Mouse (Mus musculus) heart, embryonic 12.5 days (tissue): Measurements from ENCODE around the gene Ascc1. TPM values are rescaled to one million over a fixed set of nuclear protein-coding genes. Genes with fewer than 3 reads are reported as not detected.

Experiments
- ATAC-seq: fragments of 200-750 bp; cut with Nextera tagmentation; 2 replicates; pipeline ENCODE4 v1.8.0; 2017; ENCODE audit warnings: moderate TSS enrichment, moderate library complexity; ENCODE audit not compliant: insufficient number of reproducible peaks, low FRiP score
- H3K27ac ChIP-seq: fragments of 300-500 bp; sonication (generic); 2 replicates; pipeline ENCODE4 v1.5.1; 2016; ENCODE audit warnings: mild to moderate bottlenecking, moderate library complexity; ENCODE audit not compliant: poor library complexity, severe bottlenecking
- H3K27me3 ChIP-seq: fragments of 300-500 bp; sonication (generic); replicated peaks from 2 replicates; pipeline ENCODE4 v1.6.1; 2016; ENCODE audit warnings: mild to moderate bottlenecking, moderate library complexity
- H3K36me3 ChIP-seq: fragments of 300-500 bp; sonication (generic); 2 replicates; pipeline ENCODE4 v1.6.1; 2016; ENCODE audit warnings: mild to moderate bottlenecking, moderate library complexity
- H3K4me1 ChIP-seq: fragments of 300-500 bp; sonication (generic); replicated peaks from 2 replicates; pipeline ENCODE4 v1.6.1; 2016; ENCODE audit warnings: mild to moderate bottlenecking
- H3K4me2 ChIP-seq: fragments of 300-500 bp; sonication (generic); 2 replicates; pipeline ENCODE4 v1.6.1; 2016; ENCODE audit warnings: mild to moderate bottlenecking, moderate library complexity
- H3K4me3 ChIP-seq: fragments of 300-500 bp; sonication (generic); 2 replicates; pipeline ENCODE4 v1.5.1; 2016; ENCODE audit warnings: mild to moderate bottlenecking
- H3K9ac ChIP-seq: fragments of 300-500 bp; sonication (generic); 2 replicates; pipeline ENCODE4 v1.6.1; 2016; ENCODE audit warnings: mild to moderate bottlenecking, moderate library complexity
- H3K9me3 ChIP-seq: fragments of 300-500 bp; sonication (generic); replicated peaks from 2 replicates; pipeline ENCODE4 v1.6.1; 2016; ENCODE audit warnings: mild to moderate bottlenecking, moderate library complexity
- WGBS: fragments of 180-500 bp; shearing (Covaris S2); methylation state at CpG from one replicate; pipeline ENCODE4 v1.1.7; 2016; 5-methylcytosine and 5-hydroxymethylcytosine counted together
- polyA plus RNA-seq: library from polyadenylated mRNA; unstranded; fragments of >200 nt; fragmentation: Nextera tagmentation; extraction: Ambion mirVana; gene quantifications from 2 replicates; pipeline ENCODE4 v1.2.1, GENCODE M21; 2016

Ascc1 gene
- polyA plus RNA-seq, 1 experiment from 2014 or later = 33.2 TPM

DNA sequence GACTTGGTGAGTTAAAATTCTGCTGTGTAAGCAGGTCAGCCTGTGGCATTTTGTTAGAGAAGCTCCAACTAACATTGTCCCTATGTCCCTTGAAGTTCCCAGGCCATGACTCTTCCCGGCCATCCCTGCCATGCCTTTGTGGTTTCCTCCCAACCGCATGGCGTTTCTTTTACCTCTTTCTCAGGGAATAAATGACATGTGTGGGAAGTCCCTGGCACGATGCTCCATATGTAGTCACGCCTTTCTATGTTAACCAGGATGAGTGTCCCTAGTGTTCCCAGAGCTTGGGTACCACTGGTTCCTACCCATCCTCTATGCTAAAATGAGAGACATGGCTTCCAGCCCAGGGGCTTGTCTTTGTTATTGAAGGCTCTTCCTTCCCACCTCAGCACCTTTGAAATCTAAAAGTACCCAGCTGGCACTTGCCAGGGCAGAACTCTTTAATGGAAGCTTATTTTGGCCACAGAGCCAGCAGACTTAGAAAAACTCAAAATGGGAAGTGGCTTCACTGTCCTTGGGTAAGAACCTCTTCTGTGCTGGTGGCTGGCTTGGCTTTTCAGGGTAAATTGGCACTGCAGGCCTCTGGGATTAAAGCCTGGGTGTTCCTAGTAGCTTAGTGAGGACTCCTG lies 24.8 kb upstream of the Ascc1 start:
- Histone ChIP-seq H3K27me3 (no peaks in the 10 kb centered on the region), H3K4me1 (peaks cover 85% of the 10 kb centered on the region), H3K9ac (no peak overlapping the region), H3K4me2 (no peak overlapping the region), H3K27ac (peak overlapping the region; percentile 59; the same call in 1 of the 2 replicates), H3K9me3 (no peaks in the 10 kb centered on the region), H3K36me3 (no peaks in the 10 kb centered on the region), H3K4me3 (no peak overlapping the region)
- WGBS = 85% methylated on average over 5 of the region's 5 CpGs
- ATAC-seq = no peak

DNA sequence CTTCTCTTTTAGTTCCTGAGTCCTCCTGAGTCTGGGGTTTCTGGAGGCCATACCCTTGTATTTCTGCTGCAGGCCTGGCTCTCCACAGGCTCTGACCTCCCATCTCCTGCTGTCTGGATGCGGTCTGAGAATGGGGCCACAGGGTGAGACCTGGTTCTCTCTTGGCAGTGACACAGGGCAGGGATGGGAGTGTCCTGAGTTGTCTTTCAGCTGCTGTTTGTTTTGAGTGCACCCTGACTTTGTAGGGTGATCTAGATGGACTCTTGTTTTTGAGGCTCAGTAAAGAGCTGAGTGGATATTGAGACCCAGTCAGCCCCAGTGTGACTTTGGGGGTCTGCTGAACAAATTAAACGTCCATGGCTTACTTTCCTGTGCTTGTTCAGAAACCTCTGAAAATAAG lies 24.2 kb upstream of the Ascc1 start:
- H3K4me1 ChIP-seq = peaks cover 82% of the 10 kb centered on the region
- no peak overlapping the region for H3K4me2 ChIP-seq
- no peak overlapping the region for H3K4me3 ChIP-seq
- no peak for ATAC-seq
- peak overlapping the region; percentile 59 for H3K27ac ChIP-seq
- H3K36me3 ChIP-seq = no peaks in the 10 kb centered on the region
- no peaks in the 10 kb centered on the region for H3K27me3 ChIP-seq
- H3K9ac ChIP-seq = no peak overlapping the region
- H3K9me3 ChIP-seq = no peaks in the 10 kb centered on the region
- 52% methylated on average over 2 of the region's 2 CpGs for WGBS

DNA sequence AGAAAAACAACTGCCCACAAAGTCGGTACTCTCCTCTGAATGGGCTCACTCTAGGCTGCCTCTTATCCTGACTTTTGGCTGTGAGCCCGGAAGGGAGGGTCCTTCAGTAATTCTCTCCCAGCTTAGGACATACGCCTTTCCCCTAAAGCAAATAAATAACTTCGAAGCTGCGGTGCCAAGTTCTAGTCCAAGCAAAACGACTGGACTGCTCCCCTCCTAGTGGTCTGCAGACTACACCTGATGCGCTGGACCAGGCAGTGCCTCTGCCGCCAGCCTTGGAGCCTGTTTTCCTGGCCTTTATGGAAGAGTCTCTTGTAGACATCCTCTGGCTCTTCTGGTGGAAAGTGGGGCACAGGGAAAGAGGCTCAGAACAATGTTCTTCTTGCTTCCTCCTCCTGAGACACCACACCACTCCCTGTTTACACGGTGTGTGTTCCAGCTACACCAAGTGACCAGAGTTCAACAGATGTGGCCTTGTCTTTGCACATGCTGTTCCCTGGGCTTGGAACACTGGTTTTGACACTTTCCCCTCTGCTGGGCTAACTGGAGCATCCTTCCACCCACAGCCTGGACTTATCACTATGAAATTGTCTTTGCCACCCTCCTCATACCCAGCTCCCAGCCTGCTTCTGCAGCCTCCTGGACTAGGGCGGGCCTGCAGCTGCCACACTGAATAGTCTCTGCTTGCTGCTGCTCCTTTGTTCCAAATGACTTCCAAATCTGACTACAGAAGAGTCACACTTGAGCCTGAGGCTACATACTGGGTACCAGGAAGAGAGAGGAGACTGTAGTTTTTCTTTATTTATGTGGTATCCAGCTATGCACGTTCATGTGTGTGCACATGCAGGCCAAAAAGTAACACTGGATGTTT lies 23.5 kb upstream of the Ascc1 start:
- H3K4me2 ChIP-seq = peak overlapping the region; percentile 5; the same call in 1 of the 2 replicates
- peak; percentile 62 for ATAC-seq
- H3K9me3 ChIP-seq = no peaks in the 10 kb centered on the region
- peaks cover 75% of the 10 kb centered on the region for H3K4me1 ChIP-seq
- no peaks in the 10 kb centered on the region for H3K27me3 ChIP-seq
- H3K9ac ChIP-seq = no peak overlapping the region
- WGBS = 37% methylated on average over 11 of the region's 11 CpGs
- no peaks in the 10 kb centered on the region for H3K36me3 ChIP-seq
- H3K4me3 ChIP-seq = no peak overlapping the region
- H3K27ac ChIP-seq = peak overlapping the region; percentile 59

DNA sequence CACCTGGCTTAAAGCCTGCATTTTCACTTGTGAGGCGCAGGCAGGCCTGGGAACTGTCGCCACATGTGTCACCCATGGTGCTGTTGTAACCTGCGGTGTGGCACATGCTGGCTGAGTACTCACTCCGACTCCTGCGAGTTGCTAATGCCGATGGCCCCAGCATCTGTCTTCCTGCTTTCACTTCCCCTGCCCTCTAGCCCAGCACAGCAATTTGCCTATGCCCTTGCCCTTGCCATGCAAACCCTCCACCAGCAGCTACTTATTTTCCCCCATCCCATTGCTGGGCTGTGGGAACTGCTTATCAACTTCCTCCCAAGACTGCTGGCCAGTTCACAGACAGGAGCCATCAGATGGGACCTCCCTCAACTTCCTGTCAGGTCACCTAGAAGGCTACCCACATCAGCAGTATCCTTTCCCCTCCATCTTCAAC lies 21.8 kb upstream of the Ascc1 start:
- Histone ChIP-seq H3K36me3 (peaks cover 12% of the 10 kb centered on the region), H3K4me2 (no peak overlapping the region), H3K4me3 (no peak overlapping the region), H3K4me1 (peaks cover 62% of the 10 kb centered on the region), H3K9me3 (no peaks in the 10 kb centered on the region), H3K27me3 (no peaks in the 10 kb centered on the region), H3K27ac (peak overlapping the region; percentile 53; the same call in 1 of the 2 replicates), H3K9ac (peak overlapping the region; percentile 3; the same call in 1 of the 2 replicates)
- peak; percentile 52 for ATAC-seq
- 65% methylated on average over 6 of the region's 6 CpGs for WGBS

DNA sequence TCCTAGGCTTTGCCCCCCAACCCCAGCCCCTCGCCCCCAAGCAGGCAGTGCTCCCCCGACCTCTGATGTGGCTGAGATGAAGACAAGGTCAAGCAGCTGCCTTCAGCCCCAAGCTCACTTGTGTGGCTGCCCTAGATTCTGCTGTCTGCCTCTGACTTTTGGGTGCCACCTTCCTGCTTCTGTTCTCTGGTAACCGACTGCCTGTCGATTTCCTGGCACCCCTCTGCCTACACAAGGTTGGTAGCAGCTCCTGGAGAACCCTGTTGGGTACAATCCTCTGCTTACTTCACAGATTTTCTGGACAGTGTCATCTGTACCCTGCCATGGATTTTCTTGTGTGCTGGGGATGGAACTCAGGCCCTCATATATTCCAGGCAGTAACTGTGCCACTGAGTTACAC lies 21.3 kb upstream of the Ascc1 start:
- Histone ChIP-seq H3K4me3 (no peak overlapping the region), H3K9me3 (no peaks in the 10 kb centered on the region), H3K9ac (peak overlapping the region; percentile 3; the same call in 1 of the 2 replicates), H3K27ac (peak overlapping the region; percentile 53; the same call in 1 of the 2 replicates), H3K36me3 (peaks cover 18% of the 10 kb centered on the region), H3K4me1 (peaks cover 61% of the 10 kb centered on the region), H3K27me3 (no peaks in the 10 kb centered on the region), H3K4me2 (no peak overlapping the region)
- ATAC-seq = no peak; the same call in 1 of the 2 replicates
- 65% methylated on average over 4 of the region's 4 CpGs for WGBS

DNA sequence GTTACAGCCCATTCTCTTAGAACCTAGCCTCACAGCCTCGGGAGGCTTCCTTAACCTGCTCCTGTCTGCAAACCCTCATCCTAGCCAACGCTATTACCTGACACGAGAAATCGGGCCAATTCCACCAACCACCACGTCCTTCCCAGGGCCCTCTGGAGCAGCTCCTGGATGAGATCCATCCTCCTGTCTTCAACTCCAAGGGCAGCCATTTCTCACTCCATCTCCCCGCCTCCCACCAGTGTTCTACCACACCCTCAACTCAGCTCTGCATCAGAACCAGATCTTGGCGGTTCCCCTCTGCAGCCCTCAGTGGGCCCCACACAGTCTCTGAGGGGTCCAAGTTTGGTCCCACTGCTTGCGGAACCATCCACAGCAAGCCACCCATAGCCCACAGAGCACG lies 20.8 kb upstream of the Ascc1 start:
- WGBS = 70% methylated on average over 9 of the region's 9 CpGs
- Histone ChIP-seq H3K36me3 (peaks cover 20% of the 10 kb centered on the region), H3K27me3 (no peaks in the 10 kb centered on the region), H3K4me1 (peaks cover 57% of the 10 kb centered on the region), H3K9me3 (no peaks in the 10 kb centered on the region), H3K4me2 (no peak overlapping the region), H3K27ac (peak overlapping the region; percentile 53; the same call in 1 of the 2 replicates), H3K4me3 (no peak overlapping the region), H3K9ac (no peak overlapping the region)
- no peak for ATAC-seq

DNA sequence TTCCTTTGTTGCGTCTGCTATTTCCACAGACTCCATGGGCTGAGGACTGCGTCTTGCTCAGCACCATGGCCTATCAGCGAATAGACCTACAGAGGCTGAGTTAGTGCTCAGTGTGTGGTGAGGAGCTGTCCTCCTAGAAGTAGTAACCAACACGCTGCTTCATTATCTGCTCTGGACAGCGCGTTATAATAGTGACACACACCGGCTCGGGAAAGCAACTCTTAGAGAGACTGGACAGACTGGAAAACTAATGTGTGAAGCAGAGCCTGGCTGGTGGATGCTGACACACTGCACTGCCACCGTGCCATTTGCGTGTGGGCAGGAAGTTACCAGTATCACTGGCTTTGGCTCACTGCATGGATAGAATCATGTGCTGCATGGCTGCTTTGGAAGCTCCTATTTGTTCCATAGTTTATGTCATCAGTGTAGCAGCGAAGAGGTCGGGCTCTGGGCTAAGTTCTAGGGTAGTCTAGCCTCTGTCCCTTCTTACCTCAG lies 20.2 kb upstream of the Ascc1 start:
- Histone ChIP-seq H3K9me3 (no peaks in the 10 kb centered on the region), H3K4me1 (peaks cover 51% of the 10 kb centered on the region), H3K36me3 (peaks cover 27% of the 10 kb centered on the region), H3K27ac (no peak overlapping the region), H3K27me3 (no peaks in the 10 kb centered on the region), H3K4me3 (no peak overlapping the region), H3K9ac (no peak overlapping the region), H3K4me2 (no peak overlapping the region)
- WGBS = 70% methylated on average over 12 of the region's 12 CpGs
- ATAC-seq = no peak

DNA sequence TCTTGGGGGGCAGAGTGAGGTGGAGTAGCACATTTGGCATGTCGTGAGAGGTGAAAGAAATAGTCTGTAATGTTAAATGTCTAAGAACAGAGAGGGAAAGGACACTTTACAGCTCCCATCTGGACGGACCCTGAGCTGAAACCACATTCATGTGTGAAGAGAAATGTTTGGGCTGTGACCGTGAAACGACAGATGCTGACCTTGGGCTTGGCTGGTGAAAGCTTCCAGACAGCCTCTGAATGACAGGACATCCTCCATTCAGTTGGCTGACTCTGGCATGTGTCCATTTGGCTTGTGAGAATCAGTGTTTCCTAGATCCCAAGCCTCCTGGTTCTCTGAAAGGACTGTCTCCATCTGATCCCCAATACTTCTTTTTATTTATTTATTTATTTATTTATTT lies 14.6 kb upstream of the Ascc1 start:
- Histone ChIP-seq H3K4me1 (peaks cover 19% of the 10 kb centered on the region), H3K4me2 (no peak overlapping the region), H3K9me3 (no peaks in the 10 kb centered on the region), H3K36me3 (peaks cover 63% of the 10 kb centered on the region), H3K9ac (no peak overlapping the region), H3K4me3 (no peak overlapping the region), H3K27ac (no peak overlapping the region), H3K27me3 (no peaks in the 10 kb centered on the region)
- ATAC-seq = no peak
- 66% methylated on average over 4 of the region's 4 CpGs for WGBS

DNA sequence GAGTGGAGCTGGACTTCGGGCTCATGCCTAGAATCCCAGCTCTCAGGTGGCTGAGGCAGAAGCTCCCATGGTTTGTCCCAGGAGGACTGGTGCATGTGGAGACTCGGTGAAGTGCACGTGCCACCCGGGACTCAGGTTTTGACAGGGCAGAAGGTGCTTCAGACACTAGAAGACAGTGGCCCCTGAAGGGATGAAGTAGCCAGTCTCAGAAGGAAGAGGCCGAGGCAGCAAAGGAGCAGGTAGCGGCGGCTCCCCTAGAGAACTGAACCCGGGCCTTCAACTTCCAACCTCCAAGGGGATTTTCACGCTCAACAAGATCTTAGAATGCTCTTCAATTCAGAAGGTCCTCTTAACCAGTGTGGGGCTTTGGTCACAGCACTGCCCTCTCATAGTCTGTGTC lies 12.2 kb upstream of the Ascc1 start:
- no peak overlapping the region for H3K9ac ChIP-seq
- H3K27me3 ChIP-seq = no peaks in the 10 kb centered on the region
- no peak for ATAC-seq
- no peak overlapping the region for H3K4me2 ChIP-seq
- peaks cover 70% of the 10 kb centered on the region for H3K36me3 ChIP-seq
- H3K4me3 ChIP-seq = no peak overlapping the region
- no peaks in the 10 kb centered on the region for H3K9me3 ChIP-seq
- peaks cover 19% of the 10 kb centered on the region for H3K4me1 ChIP-seq
- WGBS = 92% methylated on average over 9 of the region's 9 CpGs
- no peak overlapping the region for H3K27ac ChIP-seq

DNA sequence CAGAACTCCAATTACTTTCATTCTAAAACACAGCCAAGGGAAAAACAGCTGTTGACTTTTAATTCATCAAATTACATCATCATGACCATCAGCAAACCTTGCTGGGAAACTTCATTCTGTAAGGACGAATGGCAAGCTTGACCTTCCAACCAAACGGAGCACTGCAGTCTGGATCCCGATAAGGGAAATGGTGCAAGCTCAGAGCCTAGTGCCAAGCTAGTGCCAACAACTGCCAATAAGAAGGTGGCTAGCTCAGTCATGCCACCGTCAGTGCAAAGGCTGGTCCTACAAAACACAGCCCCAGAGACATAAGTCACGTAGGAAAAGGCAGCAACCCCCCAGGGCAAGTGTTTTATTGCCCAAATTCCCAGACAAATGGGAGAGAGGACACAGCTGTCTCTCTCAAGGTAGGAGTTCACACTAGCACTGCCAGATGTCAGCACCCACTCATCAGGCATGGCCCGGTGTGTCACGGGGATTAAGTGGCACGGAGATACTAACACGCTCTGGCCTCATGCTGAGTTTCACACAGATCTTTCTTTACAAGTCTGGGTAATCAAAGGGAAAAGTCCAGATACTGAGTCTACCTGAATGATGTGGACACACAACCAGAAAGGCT lies 11.2 kb upstream of the Ascc1 start:
- Histone ChIP-seq H3K9ac (no peak overlapping the region), H3K27ac (no peak overlapping the region), H3K36me3 (peaks cover 72% of the 10 kb centered on the region), H3K4me1 (peaks cover 19% of the 10 kb centered on the region), H3K27me3 (no peaks in the 10 kb centered on the region), H3K9me3 (no peaks in the 10 kb centered on the region), H3K4me3 (no peak overlapping the region), H3K4me2 (no peak overlapping the region)
- 57% methylated on average over 9 of the region's 9 CpGs for WGBS
- ATAC-seq = no peak

DNA sequence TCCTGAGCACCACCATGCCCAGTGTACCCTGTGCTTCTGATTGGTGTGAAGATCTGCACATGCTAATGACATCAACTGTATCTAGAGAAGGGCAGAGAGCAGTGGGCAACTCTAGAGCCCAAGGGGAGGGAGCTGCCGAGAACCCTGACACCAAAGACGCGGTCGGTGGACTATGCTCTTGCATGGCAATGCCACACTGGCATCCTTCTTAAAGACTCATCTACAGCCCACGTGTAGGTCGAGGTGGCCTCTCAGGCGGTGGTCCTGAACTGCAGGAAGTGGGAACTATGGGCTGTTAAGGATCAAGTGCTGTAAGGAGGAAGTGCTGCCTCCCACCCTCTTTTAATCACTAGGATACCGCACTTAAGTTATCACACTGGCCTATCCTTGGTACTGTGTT lies 10.6 kb upstream of the Ascc1 start:
- H3K4me3 ChIP-seq = no peak overlapping the region
- H3K27ac ChIP-seq = no peak overlapping the region
- no peaks in the 10 kb centered on the region for H3K9me3 ChIP-seq
- H3K4me1 ChIP-seq = peaks cover 19% of the 10 kb centered on the region
- H3K9ac ChIP-seq = no peak overlapping the region
- WGBS = 62% methylated on average over 8 of the region's 8 CpGs
- no peak for ATAC-seq
- no peak overlapping the region for H3K4me2 ChIP-seq
- peaks cover 70% of the 10 kb centered on the region for H3K36me3 ChIP-seq
- H3K27me3 ChIP-seq = no peaks in the 10 kb centered on the region
